Mouse (Mus musculus) intestine, embryonic 14.5 days (tissue): Measurements from ENCODE around the gene Krtap28-13. TPM values are rescaled to one million over a fixed set of nuclear protein-coding genes. Genes with fewer than 3 reads are reported as not detected.

Experiments used
- ATAC-seq: fragments of 200-750 bp; cut with Nextera tagmentation; replicated peaks from 2 replicates; pipeline ENCODE4 v1.8.0; 2017; ENCODE audit warnings: low read depth, moderate number of reproducible peaks, moderate TSS enrichment, moderate library complexity; ENCODE audit not compliant: low FRiP score, low TSS enrichment
- DNase-seq: peaks from one replicate; pipeline ENCODE4 v3.0.0-alpha.2; 2018; ENCODE audit warnings: low spot score
- H3K27ac ChIP-seq: fragments of 300-500 bp; sonication (generic); 2 replicates; pipeline ENCODE4 v1.5.1; 2014; ENCODE audit warnings: low read depth, mild to moderate bottlenecking, control low read depth
- H3K27me3 ChIP-seq: fragments of 300-500 bp; sonication (generic); replicated peaks from 2 replicates; pipeline ENCODE4 v1.6.1; 2014; ENCODE audit warnings: low read length, control low read depth; ENCODE audit not compliant: control insufficient read depth, insufficient read depth
- H3K36me3 ChIP-seq: fragments of 300-500 bp; sonication (generic); 2 replicates; pipeline ENCODE4 v1.6.1; 2014; ENCODE audit warnings: low read length, control low read depth; ENCODE audit not compliant: control insufficient read depth, insufficient read depth
- H3K4me1 ChIP-seq: fragments of 300-500 bp; sonication (generic); replicated peaks from 2 replicates; pipeline ENCODE4 v1.6.1; 2014; ENCODE audit warnings: low read length, control low read depth, mixed read lengths; ENCODE audit not compliant: control insufficient read depth, insufficient read depth
- H3K4me2 ChIP-seq: fragments of 300-500 bp; sonication (generic); 2 replicates; pipeline ENCODE4 v1.6.1; 2014; ENCODE audit warnings: low read length
- H3K4me3 ChIP-seq: fragments of 300-500 bp; sonication (generic); 2 replicates; pipeline ENCODE4 v1.5.1; 2014; ENCODE audit warnings: low read depth, low read length, control low read depth, mixed read lengths
- H3K9ac ChIP-seq: fragments of 300-500 bp; sonication (generic); 2 replicates; pipeline ENCODE4 v1.6.1; 2014; ENCODE audit warnings: mild to moderate bottlenecking, low read length
- H3K9me3 ChIP-seq: fragments of 300-500 bp; sonication (generic); 2 replicates; pipeline ENCODE4 v1.6.1; 2016; ENCODE audit warnings: low read length, control low read depth; ENCODE audit not compliant: control insufficient read depth
- WGBS: fragments of 180-500 bp; shearing (Covaris S2); extraction: QIAGEN DNeasy Blood & Tissue Kit; methylation state at CpG from one replicate; pipeline ENCODE4 v1.1.7; 2014; 5-methylcytosine and 5-hydroxymethylcytosine counted together
- polyA plus RNA-seq: library from polyadenylated mRNA; unstranded; fragments of >200 nt; fragmentation: Nextera tagmentation; extraction: Ambion mirVana; gene quantifications from 2 replicates; pipeline ENCODE4 v1.2.1, GENCODE M21; 2014

Krtap28-13 gene
- polyA plus RNA-seq, 1 experiment from 2014 or later: not detected

DNA sequence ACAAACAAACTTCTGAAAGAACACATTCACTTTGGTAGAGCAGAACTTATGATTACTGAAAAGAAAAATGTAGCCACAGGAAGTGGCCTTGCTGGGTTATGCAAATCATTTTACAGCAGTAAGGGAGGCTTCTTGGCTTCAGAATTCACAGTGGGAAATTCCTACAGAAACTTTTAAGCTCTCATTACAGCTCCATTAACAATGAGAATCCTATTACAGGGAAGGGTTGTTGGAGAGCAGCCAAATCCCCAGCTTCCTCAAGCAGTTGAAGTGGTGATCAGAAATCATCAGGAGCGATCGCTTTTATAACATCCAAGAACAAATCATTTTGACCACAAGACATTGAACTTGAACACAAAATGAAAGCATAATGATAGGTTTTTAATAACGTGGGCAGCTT lies 41.2 kb downstream of the Krtap28-13 start:
- DNase-seq (no peak), ATAC-seq (no peak)
- H3K9ac ChIP-seq: no peak overlapping the region
- no peak overlapping the region for H3K4me2 ChIP-seq
- H3K4me1 ChIP-seq: no peaks in the 10 kb centered on the region
- H3K4me3 ChIP-seq: no peak overlapping the region
- no peak overlapping the region for H3K27ac ChIP-seq
- no peaks in the 10 kb centered on the region for H3K36me3 ChIP-seq
- H3K9me3 ChIP-seq: no peaks in the 10 kb centered on the region
- H3K27me3 ChIP-seq: no peaks in the 10 kb centered on the region
- 42% methylated on average over 3 of the region's 3 CpGs for WGBS

DNA sequence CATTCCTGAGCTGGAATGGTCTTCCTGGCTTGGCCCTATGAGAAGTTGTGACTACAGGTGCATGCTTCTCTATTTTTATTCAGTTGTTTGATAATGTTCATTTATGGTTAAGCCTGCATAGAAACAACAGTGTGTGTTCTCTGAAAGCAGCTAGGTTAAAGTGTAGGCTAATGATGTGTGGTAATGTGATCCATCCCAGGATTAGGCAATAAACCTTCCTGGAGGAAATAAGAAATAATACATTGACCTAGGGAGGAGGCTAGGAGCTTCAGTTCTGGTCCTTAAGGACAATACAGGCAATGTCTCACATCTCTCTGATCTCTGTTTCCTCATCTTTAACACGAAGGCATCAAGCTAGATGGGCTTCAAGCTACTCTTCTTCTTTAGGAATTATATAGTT lies 44.7 kb downstream of the Krtap28-13 start:
- Histone ChIP-seq H3K36me3 (no peaks in the 10 kb centered on the region), H3K4me2 (no peak overlapping the region), H3K4me3 (no peak overlapping the region), H3K9me3 (no peaks in the 10 kb centered on the region), H3K27me3 (no peaks in the 10 kb centered on the region), H3K9ac (no peak overlapping the region), H3K27ac (no peak overlapping the region), H3K4me1 (no peaks in the 10 kb centered on the region)
- 66% methylated on average over 1 of the region's 1 CpGs for WGBS
- DNase-seq (no peak), ATAC-seq (no peak)

DNA sequence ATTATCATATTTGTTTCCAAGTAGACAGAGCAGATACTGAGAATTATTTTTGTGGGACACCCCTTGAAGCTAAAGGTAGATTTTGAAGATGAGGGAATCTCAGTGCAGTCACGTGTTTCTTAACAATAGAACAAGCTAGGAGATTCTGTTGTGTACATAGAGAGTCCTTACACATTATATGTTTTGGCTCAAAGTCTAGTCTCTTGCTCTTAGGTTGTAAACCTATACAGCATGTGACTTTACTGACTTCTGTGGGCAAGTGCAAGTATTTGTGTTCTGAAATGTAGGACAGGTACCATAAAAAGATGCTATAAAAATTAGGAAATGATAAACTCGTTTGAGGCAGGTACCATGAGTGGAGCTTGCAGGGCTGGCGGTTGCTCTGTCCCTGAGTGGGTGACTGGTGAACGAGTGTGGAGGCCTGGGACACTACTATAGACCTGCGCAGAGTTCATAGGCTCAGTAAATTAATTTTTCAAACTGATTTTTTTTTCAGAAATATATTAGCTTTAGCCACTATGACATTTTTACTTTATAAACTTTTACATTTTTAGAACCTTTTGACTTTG lies 46.8 kb downstream of the Krtap28-13 start:
- H3K27ac ChIP-seq: no peak overlapping the region
- no peak overlapping the region for H3K4me3 ChIP-seq
- no peak for DNase-seq
- H3K4me2 ChIP-seq: no peak overlapping the region
- no peaks in the 10 kb centered on the region for H3K36me3 ChIP-seq
- H3K9ac ChIP-seq: no peak overlapping the region
- 72% methylated on average over 5 of the region's 5 CpGs for WGBS
- no peaks in the 10 kb centered on the region for H3K27me3 ChIP-seq
- H3K9me3 ChIP-seq: no peaks in the 10 kb centered on the region
- H3K4me1 ChIP-seq: no peaks in the 10 kb centered on the region; the same call in 1 of the 2 replicates
- ATAC-seq: peak; percentile 80

- peak; percentile 75 for ATAC-seq
- DNase-seq: no peak
- Histone ChIP-seq H3K36me3 (no peaks in the 10 kb centered on the region), H3K27me3 (no peaks in the 10 kb centered on the region), H3K9ac (no peak overlapping the region), H3K4me1 (no peaks in the 10 kb centered on the region; the same call in 1 of the 2 replicates), H3K27ac (no peak overlapping the region), H3K9me3 (no peaks in the 10 kb centered on the region), H3K4me3 (no peak overlapping the region), H3K4me2 (no peak overlapping the region)
These were observed 50.3 kb downstream of the Krtap28-13 start for GRCm38 (mm10) chr1:83110992-83111391.

Other genes starting within 250 kb of the Krtap28-13 start
- gene Agfg1, start 221.4 kb upstream of the Krtap28-13 start, polyA plus RNA-seq: 46.9 and 47.1 TPM in 2 replicates
- gene A030005L19Rik, start 147.6 kb upstream of the Krtap28-13 start, polyA plus RNA-seq: 0.23 TPM in 1 of 2 replicates, not detected in the other
- gene A030014E15Rik, start 136.0 kb upstream of the Krtap28-13 start, polyA plus RNA-seq: not detected in 2 replicates
- gene Gm6217, start 129.5 kb upstream of the Krtap28-13 start, polyA plus RNA-seq: not detected in 2 replicates
- gene A030003K21Rik, start 117.5 kb upstream of the Krtap28-13 start, polyA plus RNA-seq: not detected in 2 replicates
- gene Gm7544, start 104.9 kb upstream of the Krtap28-13 start, polyA plus RNA-seq: not detected in 2 replicates
- not detected in 2 replicates for gene Gm47955, start 100.6 kb upstream of the Krtap28-13 start, polyA plus RNA-seq
- gene Gm47959, start 60.4 kb upstream of the Krtap28-13 start, polyA plus RNA-seq: not detected in 2 replicates
- 0.34 and 0.49 TPM in 2 replicates for gene Slc19a3, start 22.5 kb upstream of the Krtap28-13 start, polyA plus RNA-seq
- not detected in 2 replicates for gene Krtap28-10, start 18.4 kb upstream of the Krtap28-13 start, polyA plus RNA-seq
- gene Gm47969, start 16.0 kb upstream of the Krtap28-13 start, polyA plus RNA-seq: not detected in 2 replicates
- not detected in 2 replicates for gene A030005K14Rik, start 1.6 kb upstream of the Krtap28-13 start, polyA plus RNA-seq
- 3.4 and 3.7 TPM in 2 replicates for gene Ccl20, start 55.8 kb downstream of the Krtap28-13 start, polyA plus RNA-seq
- 0.22 TPM in 1 of 2 replicates, not detected in the other for gene Daw1, start 98.8 kb downstream of the Krtap28-13 start, polyA plus RNA-seq